Mouse (Mus musculus): ENCODE data around the gene Psmb5. TPM values are rescaled to one million over a fixed set of nuclear protein-coding genes. Genes with fewer than 3 reads are reported as not detected.

The Psmb5 gene
- total RNA-seq (2012; rRNA removed), result 202 and 317 TPM in 2 replicates

DNA sequence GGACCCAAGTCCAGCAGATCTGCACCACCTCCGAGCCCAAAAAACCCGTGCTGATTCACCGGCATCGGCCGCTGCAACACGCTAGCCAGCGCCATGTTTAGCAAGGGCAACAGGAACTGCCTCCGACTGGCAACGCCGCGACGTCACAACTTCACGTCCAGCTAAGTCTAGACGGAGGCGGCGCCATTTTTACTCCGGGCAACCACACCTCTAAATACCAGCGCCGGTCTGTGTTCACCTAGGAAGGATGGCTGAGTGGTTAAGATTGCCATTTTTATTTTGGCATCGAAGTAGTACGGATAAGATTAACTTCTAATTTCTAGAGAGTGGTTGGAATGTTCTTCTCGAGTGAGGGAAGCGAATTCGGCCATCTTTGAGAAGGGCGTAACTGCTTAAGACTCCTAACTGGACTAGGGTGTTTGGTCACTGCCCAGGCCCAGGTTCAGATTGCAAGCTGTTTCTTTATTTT lies at the start of gene Psmb5:
TSS of gene Psmb5 (minus strand) at position 126 of the 469 bp plus-strand sequence.
- Histone ChIP-seq H3K9ac (ENCODE audit: insufficient read depth, low read depth, low read length, poor library complexity, severe bottlenecking) (peak within 1 kb of the TSS; percentile 90), H3K36me3 (ENCODE audit: control insufficient read depth, insufficient read depth, low read length, poor library complexity, severe bottlenecking) (peaks cover 22% of the 10 kb centered on the region), H3K4me1 (ENCODE audit: control insufficient read depth in 2 of 2, insufficient read depth in 2 of 2, low read length in 2 of 2, poor library complexity in 1 of 2) (peaks cover 0 to 6% of the 10 kb centered on the region in 2 experiments; a peak in 2 of 4 replicates), H3K27ac (ENCODE audit: insufficient read depth, low read depth, low read length, poor library complexity, severe bottlenecking) (peak within 1 kb of the TSS; percentile 65), H3K4me3 (ENCODE audit: insufficient read depth in 1 of 2, low read depth in 1 of 2, low read length in 2 of 2, poor library complexity in 1 of 2, severe bottlenecking in 1 of 2) (peak within 1 kb of the TSS; percentile 90 to 91), H3K9me3 (ENCODE audit: control insufficient read depth, insufficient read depth, low read depth, low read length) (no peaks in the 10 kb centered on the region)
- peak; percentile 89 for TF ChIP-seq HCFC1 (IDR thresholded peaks at IDR 0.05; ENCODE audit: borderline replicate concordance, insufficient read depth, low read length)
- no peak for TF ChIP-seq MAFK (IDR thresholded peaks at IDR 0.05; ENCODE audit: insufficient read depth, low read depth, low read length)
- in situ Hi-C loops (cut with MboI; ENCODE audit: low sequenced_read_pairs in 2 of 2, unreplicated experiment in 2 of 2), result no loop called here
- peak; percentile 79 for DNase-seq (ENCODE audit: low read depth, low spot score)

DNA sequence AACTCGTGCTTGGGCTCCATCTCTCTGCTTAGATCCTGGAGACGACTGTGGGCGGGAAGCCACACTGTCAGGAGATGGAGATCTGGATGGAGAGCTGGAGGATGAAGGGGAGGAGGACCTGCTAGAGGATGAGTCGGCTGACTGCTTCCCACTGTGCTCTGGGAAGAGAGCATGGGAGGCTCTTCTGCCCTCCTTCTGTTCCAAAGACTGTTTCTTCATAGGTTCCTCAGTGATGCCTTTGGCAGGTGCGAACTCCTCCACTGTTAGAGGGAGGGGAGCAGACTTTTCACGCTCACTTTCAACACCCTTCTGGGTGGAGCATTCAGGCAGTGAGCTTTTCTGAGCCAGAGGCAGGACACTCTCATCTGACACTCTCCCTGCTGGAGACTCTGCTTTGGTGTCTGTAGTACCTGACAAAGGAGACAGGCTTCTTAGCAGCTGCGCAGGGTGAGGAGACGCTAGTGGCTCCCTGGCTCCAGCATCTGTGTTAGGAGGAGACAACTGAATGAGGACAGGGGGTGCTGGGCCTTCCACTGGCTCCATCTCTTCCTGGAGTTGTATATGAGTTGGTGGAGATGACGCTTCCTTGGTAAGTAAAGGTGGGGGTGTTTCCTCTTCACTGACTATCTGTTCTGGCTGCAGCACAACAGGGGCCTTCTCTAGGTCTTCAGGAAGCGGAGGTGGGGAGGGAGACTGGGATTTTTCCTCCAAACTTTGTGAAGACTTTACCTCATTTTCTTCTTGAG lies 46.8 kb upstream of the Psmb5 start:
- no peak for TF ChIP-seq ZC3H11A (IDR thresholded peaks at IDR 0.05; ENCODE audit: borderline replicate concordance, low read depth, low read length)
- no peak for TF ChIP-seq CHD2 (IDR thresholded peaks at IDR 0.05; ENCODE audit: low read depth, low read length)
- TF ChIP-seq ZNF384 (IDR thresholded peaks at IDR 0.05; ENCODE audit: low read depth, low read length), result no peak
- no peak for TF ChIP-seq HCFC1 (IDR thresholded peaks at IDR 0.05; ENCODE audit: borderline replicate concordance, insufficient read depth, low read length)
- no peak for TF ChIP-seq MAFK (IDR thresholded peaks at IDR 0.05; ENCODE audit: insufficient read depth, low read depth, low read length)
- H3K9me3 ChIP-seq (ENCODE audit: control insufficient read depth, insufficient read depth, low read depth, low read length), result no peaks in the 10 kb centered on the region
- peaks cover 40% of the 10 kb centered on the region for H3K36me3 ChIP-seq (ENCODE audit: control insufficient read depth, insufficient read depth, low read length, poor library complexity, severe bottlenecking)
- H3K9ac ChIP-seq (ENCODE audit: insufficient read depth, low read depth, low read length, poor library complexity, severe bottlenecking), result no peak overlapping the region
- in situ Hi-C loops (cut with MboI; ENCODE audit: low sequenced_read_pairs in 2 of 2, unreplicated experiment in 2 of 2), result no loop called here
- H3K27ac ChIP-seq (ENCODE audit: insufficient read depth, low read depth, low read length, poor library complexity, severe bottlenecking), result no peak overlapping the region
- no peak overlapping the region for H3K4me3 ChIP-seq (ENCODE audit: insufficient read depth in 1 of 2, low read depth in 1 of 2, low read length in 2 of 2, poor library complexity in 1 of 2, severe bottlenecking in 1 of 2)
- no peaks in the 10 kb centered on the region for H3K4me1 ChIP-seq (ENCODE audit: control insufficient read depth in 2 of 2, insufficient read depth in 2 of 2, low read length in 2 of 2, poor library complexity in 1 of 2)
- DNase-seq (ENCODE audit: low read depth, low spot score), result no peak

GRCm38 (mm10) chr14:54660009-54660408 lies 42.2 kb upstream of the Psmb5 start:
- peak; percentile 55 for DNase-seq (ENCODE audit: low read depth, low spot score)
- no peak overlapping the region for H3K27ac ChIP-seq (ENCODE audit: insufficient read depth, low read depth, low read length, poor library complexity, severe bottlenecking)
- no peaks in the 10 kb centered on the region for H3K4me1 ChIP-seq (ENCODE audit: control insufficient read depth in 2 of 2, insufficient read depth in 2 of 2, low read length in 2 of 2, poor library complexity in 1 of 2)
- H3K9me3 ChIP-seq (ENCODE audit: control insufficient read depth, insufficient read depth, low read depth, low read length), result no peaks in the 10 kb centered on the region
- no peak for TF ChIP-seq ZNF384 (IDR thresholded peaks at IDR 0.05; ENCODE audit: low read depth, low read length)
- TF ChIP-seq HCFC1 (IDR thresholded peaks at IDR 0.05; ENCODE audit: borderline replicate concordance, insufficient read depth, low read length), result no peak
- no peak for TF ChIP-seq ZC3H11A (IDR thresholded peaks at IDR 0.05; ENCODE audit: borderline replicate concordance, low read depth, low read length)
- no peak for TF ChIP-seq MAFK (IDR thresholded peaks at IDR 0.05; ENCODE audit: insufficient read depth, low read depth, low read length)
- TF ChIP-seq CHD2 (IDR thresholded peaks at IDR 0.05; ENCODE audit: low read depth, low read length), result no peak
- no peak overlapping the region for H3K4me3 ChIP-seq (ENCODE audit: insufficient read depth in 1 of 2, low read depth in 1 of 2, low read length in 2 of 2, poor library complexity in 1 of 2, severe bottlenecking in 1 of 2)
- in situ Hi-C loops (cut with MboI; ENCODE audit: low sequenced_read_pairs in 2 of 2, unreplicated experiment in 2 of 2), result no loop called here
- no peak overlapping the region for H3K9ac ChIP-seq (ENCODE audit: insufficient read depth, low read depth, low read length, poor library complexity, severe bottlenecking)
- peaks cover 40% of the 10 kb centered on the region for H3K36me3 ChIP-seq (ENCODE audit: control insufficient read depth, insufficient read depth, low read length, poor library complexity, severe bottlenecking)

GRCm38 (mm10) chr14:54653496-54653895 lies 35.7 kb upstream of the Psmb5 start:
- in situ Hi-C loops (cut with MboI; ENCODE audit: low sequenced_read_pairs in 2 of 2, unreplicated experiment in 2 of 2), result no loop called here

More at GRCm38 (mm10) chr14:54653496-54653895, 35.7 kb upstream of the Psmb5 start:
- Histone ChIP-seq H3K27ac (ENCODE audit: insufficient read depth, low read depth, low read length, poor library complexity, severe bottlenecking) (peak overlapping the region; percentile 94), H3K9me3 (ENCODE audit: control insufficient read depth, insufficient read depth, low read depth, low read length) (no peaks in the 10 kb centered on the region), H3K9ac (ENCODE audit: insufficient read depth, low read depth, low read length, poor library complexity, severe bottlenecking) (peak overlapping the region; percentile 92), H3K4me1 (ENCODE audit: control insufficient read depth in 2 of 2, insufficient read depth in 2 of 2, low read length in 2 of 2, poor library complexity in 1 of 2) (peaks cover 5 to 12% of the 10 kb centered on the region in 2 experiments; a peak in 3 of 4 replicates), H3K36me3 (ENCODE audit: control insufficient read depth, insufficient read depth, low read length, poor library complexity, severe bottlenecking) (peaks cover 35% of the 10 kb centered on the region), H3K4me3 (ENCODE audit: insufficient read depth in 1 of 2, low read depth in 1 of 2, low read length in 2 of 2, poor library complexity in 1 of 2, severe bottlenecking in 1 of 2) (peak overlapping the region; percentile 82 to 86)
- TF ChIP-seq CHD2 (IDR thresholded peaks at IDR 0.05; ENCODE audit: low read depth, low read length), result no peak
- TF ChIP-seq MAFK (IDR thresholded peaks at IDR 0.05; ENCODE audit: insufficient read depth, low read depth, low read length), result 0 out of 2 replicates have a peak, but pooled peaks have one; percentile 14
- DNase-seq (ENCODE audit: low read depth, low spot score), result peak; percentile 73

Measured in ES-E14 (cell line).